Mouse (Mus musculus) liver, adult (tissue): ENCODE data around the gene Setd3.

Experiments used
- GATA4 ChIP-seq: IDR thresholded peaks from 2 replicates; pipeline ENCODE4 v1.6.1; 2014; ENCODE audit warnings: mild to moderate bottlenecking, low read length; ENCODE audit not compliant: insufficient replicate concordance

Gene Setd3

GRCm38 (mm10) chr12:108133181-108133580 is 45.9 kb downstream of the Setd3 start:
- TF ChIP-seq GATA4: no peak

GRCm38 (mm10) chr12:108132450-108133070 is 46.6 kb downstream of the Setd3 start:
- TF ChIP-seq GATA4: no peak

- TF ChIP-seq GATA4: no peak
Observed at GRCm38 (mm10) chr12:108121288-108121687, 57.8 kb downstream of the Setd3 start.

- TF ChIP-seq GATA4: no peak
Observed at GRCm38 (mm10) chr12:108120434-108120833, 58.7 kb downstream of the Setd3 start.

GRCm38 (mm10) chr12:108119930-108120329 is 59.2 kb downstream of the Setd3 start:
- TF ChIP-seq GATA4: no peak

GRCm38 (mm10) chr12:108118902-108119531 is 60.1 kb downstream of the Setd3 start:
- TF ChIP-seq GATA4: no peak

- no peak for TF ChIP-seq GATA4
Observed at GRCm38 (mm10) chr12:108118503-108118901, 60.6 kb downstream of the Setd3 start.

GRCm38 (mm10) chr12:108111191-108111590 is 67.9 kb downstream of the Setd3 start:
- no peak for TF ChIP-seq GATA4

- TF ChIP-seq GATA4: no peak
Observed at GRCm38 (mm10) chr12:108110674-108111073, 68.4 kb downstream of the Setd3 start.

- no peak for TF ChIP-seq GATA4
Observed at GRCm38 (mm10) chr12:108109732-108110131, 69.4 kb downstream of the Setd3 start.

- no peak for TF ChIP-seq GATA4
Observed at GRCm38 (mm10) chr12:108103292-108103691, 75.8 kb downstream of the Setd3 start.

- no peak for TF ChIP-seq GATA4
Observed at GRCm38 (mm10) chr12:108102119-108102518, 77.0 kb downstream of the Setd3 start.

- TF ChIP-seq GATA4: no peak
Observed at GRCm38 (mm10) chr12:108100181-108100580, 78.9 kb downstream of the Setd3 start.

GRCm38 (mm10) chr12:108098201-108098980 is 80.7 kb downstream of the Setd3 start:
- TF ChIP-seq GATA4: no peak

- TF ChIP-seq GATA4: no peak
Observed at GRCm38 (mm10) chr12:108097643-108098042, 81.5 kb downstream of the Setd3 start.

GRCm38 (mm10) chr12:108088253-108088652 is 90.9 kb downstream of the Setd3 start:
- TF ChIP-seq GATA4: no peak

- TF ChIP-seq GATA4: no peak
Observed at GRCm38 (mm10) chr12:108087489-108087888, 91.6 kb downstream of the Setd3 start.
